Mouse (Mus musculus): ENCODE measurements around the gene Dvl2. TPM values are rescaled to one million over a fixed set of nuclear protein-coding genes. Genes with fewer than 3 reads are reported as not detected.
"Not testable (repeated sequence)": the region's sequence is repeated elsewhere in the genome, so short reads cannot be mapped to it uniquely, and the experiment has no call there.

The Dvl2 gene
- polyA plus RNA-seq, 1 experiment from 2014 or later: 34.9 TPM

DNA sequence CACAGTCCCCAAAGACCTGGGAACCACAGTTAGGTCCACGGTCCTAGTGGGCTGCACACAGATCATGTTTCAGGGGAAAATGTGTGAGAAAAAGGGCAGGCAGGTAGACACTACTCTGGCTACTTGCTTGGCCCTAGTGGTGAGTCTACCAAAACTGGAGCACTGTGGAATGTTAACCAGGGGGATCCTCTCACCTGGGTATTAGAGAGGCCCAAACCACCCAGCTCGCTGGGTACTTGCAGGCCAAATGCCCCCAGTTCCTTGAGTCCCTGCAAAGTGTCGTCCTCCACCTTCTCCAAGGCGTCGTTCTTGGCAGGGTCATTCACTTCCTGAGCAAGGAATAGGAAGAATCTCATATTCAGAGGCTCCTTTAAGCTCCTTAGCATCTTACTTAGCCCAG is 13.7 kb downstream of the Dvl2 start:
- DNase-seq (ENCODE audit: low spot score) (no peak), ATAC-seq (replicated peaks; ENCODE audit: insufficient number of reproducible peaks, low FRiP score, low TSS enrichment, low read depth) (no peak)
- peaks cover 7% of the 10 kb centered on the region for H3K36me3 ChIP-seq (replicated peaks; ENCODE audit: control insufficient read depth, insufficient read depth, low read depth, low read length)
- no peaks in the 10 kb centered on the region for H3K9me3 ChIP-seq (replicated peaks; ENCODE audit: control insufficient read depth, low read length)
- 68% methylated on average over 5 of the region's 5 CpGs for WGBS
- no peak overlapping the region for H3K4me2 ChIP-seq (ENCODE audit: low read depth, low read length)
- H3K4me3 ChIP-seq (ENCODE audit: low read depth, low read length): no peak overlapping the region
- H3K9ac ChIP-seq (replicated peaks; ENCODE audit: low read length): no peak overlapping the region
- H3K4me1 ChIP-seq (ENCODE audit: control insufficient read depth, insufficient read depth, low read length): peaks cover 8% of the 10 kb centered on the region
- H3K27ac ChIP-seq (replicated peaks; ENCODE audit: low read depth, low read length): no peak overlapping the region
- H3K27me3 ChIP-seq (ENCODE audit: control insufficient read depth, insufficient read depth, low read length): no peaks in the 10 kb centered on the region

DNA sequence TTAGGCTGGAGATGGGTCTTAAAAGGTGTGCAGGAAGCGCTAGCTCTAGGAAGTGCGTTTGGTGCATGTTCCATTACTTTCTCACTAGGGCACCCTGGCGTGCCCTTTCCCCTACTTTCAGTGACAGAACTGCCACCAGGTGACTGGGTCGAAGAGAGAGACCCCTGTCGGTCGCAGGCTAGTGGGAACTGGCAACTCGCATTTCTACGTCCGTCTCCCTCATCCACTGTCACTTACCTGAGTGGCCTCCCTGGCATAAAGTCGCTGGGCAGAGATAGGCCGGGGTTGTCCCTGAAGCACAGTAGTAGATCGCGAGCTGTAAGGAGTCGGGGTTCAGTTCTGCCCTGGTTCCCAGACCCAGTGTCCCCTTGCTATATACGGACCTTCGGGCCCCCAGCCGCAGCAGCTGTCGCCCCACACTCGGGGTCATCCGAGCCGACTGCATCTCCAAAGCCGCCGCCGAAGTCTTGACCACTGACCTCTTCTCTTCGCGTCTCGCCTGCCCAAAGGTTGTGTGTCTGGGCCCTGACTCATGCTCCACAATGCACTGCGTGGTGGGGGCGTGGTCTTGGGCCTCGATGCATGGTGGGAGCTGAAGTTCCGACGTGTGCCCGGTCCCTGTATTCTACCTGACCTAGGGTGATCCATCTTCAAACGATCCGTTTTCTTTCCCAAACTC is 14.6 kb downstream of the Dvl2 start, which contains the start of gene Acadvl:
Acadvl (minus strand) TSS at position 532 of the 679 bp plus-strand sequence.
- Histone ChIP-seq H3K27ac (replicated peaks; ENCODE audit: low read depth, low read length) (peak within 1 kb of the TSS; percentile 59), H3K4me1 (ENCODE audit: control insufficient read depth, insufficient read depth, low read length) (peaks cover 12% of the 10 kb centered on the region)

DNA sequence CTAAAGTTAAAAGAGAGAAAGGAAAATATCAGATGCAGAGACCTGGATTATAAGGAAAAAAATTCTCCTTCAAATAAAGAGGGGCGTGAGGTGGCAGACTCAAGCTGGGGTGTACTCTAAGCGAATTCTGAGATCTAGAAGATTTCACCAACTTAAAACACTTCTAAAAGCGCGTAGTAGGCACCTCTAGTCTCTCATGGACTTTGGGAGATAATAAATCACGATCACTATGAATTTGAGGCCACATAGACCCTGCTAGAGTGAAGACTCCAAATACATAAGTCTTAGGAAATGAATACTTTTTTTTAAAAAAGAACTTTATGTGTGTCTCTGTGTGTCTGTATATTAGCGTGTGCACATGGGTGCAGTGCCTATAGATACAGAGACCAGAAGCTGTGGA is 15.3 kb downstream of the Dvl2 start:
- H3K4me2 ChIP-seq (ENCODE audit: low read depth, low read length): no peak overlapping the region
- DNase-seq (ENCODE audit: low spot score) (no peak), ATAC-seq (replicated peaks; ENCODE audit: insufficient number of reproducible peaks, low FRiP score, low TSS enrichment, low read depth) (no peak)
- H3K36me3 ChIP-seq (replicated peaks; ENCODE audit: control insufficient read depth, insufficient read depth, low read depth, low read length): peaks cover 4% of the 10 kb centered on the region
- peaks cover 15% of the 10 kb centered on the region for H3K4me1 ChIP-seq (ENCODE audit: control insufficient read depth, insufficient read depth, low read length)
- H3K27me3 ChIP-seq (ENCODE audit: control insufficient read depth, insufficient read depth, low read length): no peaks in the 10 kb centered on the region
- peak overlapping the region; percentile 54 for H3K4me3 ChIP-seq (ENCODE audit: low read depth, low read length)
- WGBS: 63% methylated on average over 6 of the region's 6 CpGs
- H3K9me3 ChIP-seq (replicated peaks; ENCODE audit: control insufficient read depth, low read length): no peaks in the 10 kb centered on the region
- no peak overlapping the region for H3K9ac ChIP-seq (replicated peaks; ENCODE audit: low read length)
- H3K27ac ChIP-seq (replicated peaks; ENCODE audit: low read depth, low read length): no peak overlapping the region

More for the DNA sequence above, 14.6 kb downstream of the Dvl2 start, which contains the start of gene Acadvl:
- ATAC-seq (replicated peaks; ENCODE audit: insufficient number of reproducible peaks, low FRiP score, low TSS enrichment, low read depth) (peak; percentile 61), DNase-seq (ENCODE audit: low spot score) (peak; percentile 90)
- peak within 1 kb of the TSS; percentile 54 for H3K4me3 ChIP-seq (ENCODE audit: low read depth, low read length)
- under 1% methylated on average over 35 of the region's 35 CpGs for WGBS
- peaks cover 7% of the 10 kb centered on the region for H3K36me3 ChIP-seq (replicated peaks; ENCODE audit: control insufficient read depth, insufficient read depth, low read depth, low read length)
- no peaks in the 10 kb centered on the region for H3K27me3 ChIP-seq (ENCODE audit: control insufficient read depth, insufficient read depth, low read length)
- H3K4me2 ChIP-seq (ENCODE audit: low read depth, low read length): peak within 1 kb of the TSS; percentile 82
- no peaks in the 10 kb centered on the region for H3K9me3 ChIP-seq (replicated peaks; ENCODE audit: control insufficient read depth, low read length)
- H3K9ac ChIP-seq (replicated peaks; ENCODE audit: low read length): peak within 1 kb of the TSS; percentile 73

DNA sequence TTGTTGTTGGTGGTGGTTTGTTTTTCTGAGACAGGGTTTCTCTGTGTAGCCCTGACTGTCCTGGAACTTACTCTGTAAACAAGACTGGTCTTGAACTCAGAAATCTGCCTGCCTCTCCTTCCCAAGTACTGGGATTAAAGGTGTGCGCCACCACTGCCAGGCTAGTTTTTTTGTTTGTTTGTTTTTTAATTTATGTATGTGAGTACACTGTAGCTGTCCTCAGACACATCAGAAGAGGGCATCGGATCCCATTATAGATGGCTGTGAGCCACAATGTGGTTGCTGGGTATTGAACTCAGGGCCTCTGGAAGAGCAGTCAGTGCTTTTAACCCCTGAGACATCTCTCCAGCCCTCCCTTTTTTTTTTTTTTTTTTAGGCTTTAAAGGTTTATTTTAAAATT is 15.8 kb downstream of the Dvl2 start:
- not testable (repeated sequence) for H3K9me3 ChIP-seq (replicated peaks; ENCODE audit: control insufficient read depth, low read length); H3K36me3 ChIP-seq (replicated peaks; ENCODE audit: control insufficient read depth, insufficient read depth, low read depth, low read length); H3K9ac ChIP-seq (replicated peaks; ENCODE audit: low read length); H3K27ac ChIP-seq (replicated peaks; ENCODE audit: low read depth, low read length); DNase-seq (ENCODE audit: low spot score); H3K4me2 ChIP-seq (ENCODE audit: low read depth, low read length); H3K27me3 ChIP-seq (ENCODE audit: control insufficient read depth, insufficient read depth, low read length); H3K4me3 ChIP-seq (ENCODE audit: low read depth, low read length); ATAC-seq (replicated peaks; ENCODE audit: insufficient number of reproducible peaks, low FRiP score, low TSS enrichment, low read depth)
- peaks cover 15% of the 10 kb centered on the region for H3K4me1 ChIP-seq (ENCODE audit: control insufficient read depth, insufficient read depth, low read length)
- WGBS: 87% methylated on average over 2 of the region's 2 CpGs

DNA sequence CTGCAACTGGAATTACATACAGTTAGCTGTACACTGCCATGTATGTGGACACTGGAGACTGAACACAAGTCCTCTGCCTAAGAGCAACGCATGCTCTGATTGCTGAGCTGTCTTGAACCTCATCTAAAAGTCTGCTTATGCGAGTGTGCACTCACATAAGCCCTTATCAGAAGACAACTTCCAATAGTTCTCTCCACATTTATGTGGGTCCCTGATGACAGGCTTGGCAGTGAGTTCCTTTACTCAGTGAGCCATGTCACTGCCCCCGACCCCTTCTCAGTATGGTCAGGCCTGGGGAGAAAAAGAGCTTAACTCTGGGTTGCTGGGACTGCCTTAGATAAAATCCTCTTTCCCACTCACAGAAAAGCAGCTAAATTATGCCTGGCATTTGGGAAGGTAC is 16.3 kb downstream of the Dvl2 start, which contains the start of gene Dlg4:
Dlg4 (plus strand) TSS at position 274 of the 400 bp plus-strand sequence.
- H3K4me1 ChIP-seq (ENCODE audit: control insufficient read depth, insufficient read depth, low read length): peaks cover 15% of the 10 kb centered on the region
- WGBS: 77% methylated on average over 3 of the region's 3 CpGs
- no peaks in the 10 kb centered on the region for H3K9me3 ChIP-seq (replicated peaks; ENCODE audit: control insufficient read depth, low read length)
- peak within 1 kb of the TSS; percentile 90; the same call in 1 of the 2 replicates for H3K27ac ChIP-seq (replicated peaks; ENCODE audit: low read depth, low read length)
- H3K36me3 ChIP-seq (replicated peaks; ENCODE audit: control insufficient read depth, insufficient read depth, low read depth, low read length): peaks cover 1% of the 10 kb centered on the region
- H3K4me2 ChIP-seq (ENCODE audit: low read depth, low read length): peak within 1 kb of the TSS; percentile 92
- peak within 1 kb of the TSS; percentile 83 for H3K9ac ChIP-seq (replicated peaks; ENCODE audit: low read length)
- no peak for ATAC-seq (replicated peaks; ENCODE audit: insufficient number of reproducible peaks, low FRiP score, low TSS enrichment, low read depth)
- H3K27me3 ChIP-seq (ENCODE audit: control insufficient read depth, insufficient read depth, low read length): no peaks in the 10 kb centered on the region
- peak within 1 kb of the TSS; percentile 58 for H3K4me3 ChIP-seq (ENCODE audit: low read depth, low read length)
- no peak for DNase-seq (ENCODE audit: low spot score)

DNA sequence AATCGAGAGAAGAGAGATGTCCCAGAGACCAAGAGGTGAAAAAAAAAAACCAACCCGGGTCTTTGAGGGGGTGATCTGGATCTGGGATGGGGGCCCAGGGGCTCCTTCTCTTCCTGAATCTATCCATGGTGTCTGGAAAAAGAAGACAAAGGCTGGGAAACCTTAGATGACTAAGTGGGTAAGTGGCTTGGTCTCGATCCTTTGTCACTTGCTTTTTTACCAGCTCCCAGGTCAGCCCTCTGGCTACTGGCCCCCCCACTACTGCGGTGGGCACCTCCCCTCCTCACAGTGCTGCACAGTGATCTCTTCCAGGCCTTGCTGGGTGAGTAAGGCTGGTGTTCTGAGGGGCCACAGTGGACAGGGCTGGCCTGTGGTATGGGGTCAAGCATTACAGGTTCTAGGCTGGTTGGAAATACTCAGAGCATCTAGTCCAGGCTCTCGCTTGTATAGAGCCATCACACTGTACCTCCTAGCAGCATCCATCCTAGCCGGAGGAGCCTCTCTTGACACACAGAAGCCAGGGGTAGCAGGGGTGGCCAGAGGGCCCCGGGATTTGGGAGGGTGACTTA is 16.9 kb downstream of the Dvl2 start:
- Histone ChIP-seq H3K27ac (replicated peaks; ENCODE audit: low read depth, low read length) (no peak overlapping the region; the same call in 1 of the 2 replicates), H3K4me1 (ENCODE audit: control insufficient read depth, insufficient read depth, low read length) (peaks cover 15% of the 10 kb centered on the region), H3K4me3 (ENCODE audit: low read depth, low read length) (peak overlapping the region; percentile 58; the same call in 1 of the 2 replicates), H3K36me3 (replicated peaks; ENCODE audit: control insufficient read depth, insufficient read depth, low read depth, low read length) (no peaks in the 10 kb centered on the region), H3K9me3 (replicated peaks; ENCODE audit: control insufficient read depth, low read length) (no peaks in the 10 kb centered on the region), H3K9ac (replicated peaks; ENCODE audit: low read length) (peak overlapping the region; percentile 83; the same call in 1 of the 2 replicates), H3K4me2 (ENCODE audit: low read depth, low read length) (peak overlapping the region; percentile 92), H3K27me3 (ENCODE audit: control insufficient read depth, insufficient read depth, low read length) (no peaks in the 10 kb centered on the region)
- no peak for DNase-seq (ENCODE audit: low spot score)
- 39% methylated on average over 7 of the region's 7 CpGs for WGBS
- ATAC-seq (replicated peaks; ENCODE audit: insufficient number of reproducible peaks, low FRiP score, low TSS enrichment, low read depth): no peak

DNA sequence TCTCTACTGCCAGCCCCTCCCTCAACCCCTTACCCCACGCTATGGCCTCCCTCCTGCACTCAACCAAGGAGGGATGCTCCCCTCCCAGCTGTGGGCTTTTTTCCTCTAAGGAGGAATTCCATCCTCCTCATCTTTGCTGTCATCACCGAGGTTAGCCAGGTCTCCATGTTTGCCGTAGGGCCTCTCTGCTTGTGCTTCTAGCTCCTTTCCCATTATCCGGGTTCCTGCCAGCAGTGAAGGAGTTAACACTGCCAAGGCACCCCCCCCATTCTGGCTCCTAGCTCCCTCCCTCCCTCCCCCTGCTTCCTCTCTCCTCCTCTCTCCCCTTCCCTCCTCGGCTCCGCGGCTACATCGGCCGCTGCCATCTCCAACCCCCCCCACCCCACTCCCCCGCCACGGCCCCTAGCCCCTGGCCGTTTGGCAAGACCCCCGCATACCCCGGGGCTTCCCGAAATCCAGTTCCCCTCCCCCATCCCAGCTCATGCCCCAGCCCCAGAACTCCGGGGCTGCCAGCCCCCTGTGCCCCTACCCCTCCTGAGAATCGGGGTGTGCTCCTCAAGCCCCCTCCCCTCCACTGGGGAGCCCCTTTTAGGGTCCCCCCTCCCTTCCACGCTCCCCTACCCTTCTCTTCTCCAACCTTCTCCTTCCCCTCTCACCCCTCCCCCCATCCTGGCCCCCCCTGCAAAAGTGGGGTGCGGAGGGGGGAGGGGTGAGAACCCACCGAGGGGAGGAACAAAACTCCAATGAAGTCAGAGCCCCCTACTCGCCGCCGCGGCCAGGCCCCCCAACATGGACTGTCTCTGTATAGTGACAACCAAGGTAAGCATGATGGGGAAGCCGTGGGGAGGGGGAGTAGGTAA is 18.0 kb downstream of the Dvl2 start:
- Histone ChIP-seq H3K9ac (replicated peaks; ENCODE audit: low read length) (peak overlapping the region; percentile 83), H3K9me3 (replicated peaks; ENCODE audit: control insufficient read depth, low read length) (no peaks in the 10 kb centered on the region), H3K4me2 (ENCODE audit: low read depth, low read length) (peak overlapping the region; percentile 92), H3K4me3 (ENCODE audit: low read depth, low read length) (peak overlapping the region; percentile 58), H3K4me1 (ENCODE audit: control insufficient read depth, insufficient read depth, low read length) (peaks cover 15% of the 10 kb centered on the region), H3K27me3 (ENCODE audit: control insufficient read depth, insufficient read depth, low read length) (no peaks in the 10 kb centered on the region), H3K36me3 (replicated peaks; ENCODE audit: control insufficient read depth, insufficient read depth, low read depth, low read length) (no peaks in the 10 kb centered on the region), H3K27ac (replicated peaks; ENCODE audit: low read depth, low read length) (peak overlapping the region; percentile 90)
- ATAC-seq (replicated peaks; ENCODE audit: insufficient number of reproducible peaks, low FRiP score, low TSS enrichment, low read depth) (no peak), DNase-seq (ENCODE audit: low spot score) (peak; percentile 92)
- WGBS: 2% methylated on average over 23 of the region's 25 CpGs

Data from embryonic facial prominence, embryonic 11.5 days (tissue).